Mouse (Mus musculus): ENCODE data around the gene Zdbf2. TPM values are rescaled to one million over a fixed set of nuclear protein-coding genes. Genes with fewer than 3 reads are reported as not detected.

Gene Zdbf2
- polyA plus RNA-seq, 1 experiment from 2014 or later = 10.8 TPM

Small RNAs within 50 kb of the gene (microRNA-seq; reads per million reads assigned to microRNA genes)
- not detected for gene Gm24513

Other genes starting within 250 kb of the Zdbf2 start
- gene Ino80d, start 158.6 kb upstream of the Zdbf2 start, polyA plus RNA-seq (2014; fragmentation: Nextera tagmentation; extraction: Ambion mirVana) = 6.8 and 7.8 TPM in 2 replicates
- gene Eef1b2, start 96.4 kb upstream of the Zdbf2 start, polyA plus RNA-seq (2014; fragmentation: Nextera tagmentation; extraction: Ambion mirVana) = 550 and 557 TPM in 2 replicates
- 153 and 159 TPM in 2 replicates for gene Ndufs1, start 96.4 kb upstream of the Zdbf2 start, polyA plus RNA-seq (2014; fragmentation: Nextera tagmentation; extraction: Ambion mirVana)
- gene Gpr1, start 58.7 kb upstream of the Zdbf2 start, polyA plus RNA-seq (2014; fragmentation: Nextera tagmentation; extraction: Ambion mirVana) = 0.41 and 0.45 TPM in 2 replicates
- 5.5 and 6.5 TPM in 2 replicates for gene Adam23, start 172.6 kb downstream of the Zdbf2 start, polyA plus RNA-seq (2014; fragmentation: Nextera tagmentation; extraction: Ambion mirVana)